Mouse (Mus musculus): Measurements from ENCODE around the gene Arrb1. TPM values are rescaled to one million over a fixed set of nuclear protein-coding genes. Genes with fewer than 3 reads are reported as not detected.
"Not testable (repeated sequence)": the region's sequence is repeated elsewhere in the genome, so short reads cannot be mapped to it uniquely, and the experiment has no call there.

The Arrb1 gene
- polyA plus RNA-seq (2015; fragmentation: Nextera tagmentation; extraction: Ambion mirVana) = 14.0 and 14.8 TPM in 2 replicates

DNA sequence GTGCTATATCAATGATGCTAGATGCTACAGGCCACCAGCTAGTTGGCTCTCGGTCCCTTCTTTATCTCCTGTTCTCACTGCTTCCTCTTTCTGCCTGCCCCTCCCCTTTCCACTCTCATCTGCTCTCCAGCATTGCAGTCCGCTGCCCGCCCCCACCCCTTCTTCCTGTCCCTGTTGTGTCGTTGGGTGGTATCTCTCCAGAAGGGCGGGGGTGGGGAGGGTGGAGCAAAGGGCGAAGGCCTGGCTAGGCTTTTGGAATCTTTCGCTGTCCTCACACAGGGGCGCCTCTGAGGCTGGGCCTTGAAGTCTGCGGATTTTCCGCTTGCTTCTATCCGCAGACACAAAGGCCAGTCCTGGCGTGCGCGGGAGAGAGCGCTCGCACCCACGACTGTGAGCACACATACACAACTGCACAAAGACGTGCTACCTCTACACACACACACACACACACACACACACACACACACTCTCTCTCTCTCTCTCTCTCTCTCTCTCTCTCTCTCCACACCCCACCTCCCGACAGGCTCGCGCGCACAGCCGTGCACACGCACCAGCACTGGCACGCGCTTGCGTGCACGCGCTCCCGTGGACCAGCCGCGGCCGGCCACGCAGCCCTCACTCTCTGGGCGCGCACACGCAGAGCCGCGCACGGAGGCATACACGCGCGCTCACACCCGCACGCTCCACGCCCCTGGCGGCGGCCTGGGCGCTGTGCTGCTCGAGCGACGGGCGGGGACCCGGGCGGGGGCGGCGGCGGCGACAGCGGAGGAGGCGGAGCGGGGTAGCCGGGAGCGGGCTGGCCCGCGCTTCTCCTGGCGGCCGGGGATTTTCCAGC lies at the start of gene Arrb1:
TSS of gene Arrb1 (plus strand) at position 566 of the 835 bp plus-strand sequence.
- Histone ChIP-seq H3K9me3 (no peaks in the 10 kb centered on the region), H3K36me3 (no peaks in the 10 kb centered on the region), H3K9ac (replicated peaks) (peak within 1 kb of the TSS; percentile 92), H3K4me3 (replicated peaks) (peak within 1 kb of the TSS; percentile 73), H3K27ac (peak within 1 kb of the TSS; percentile 93), H3K4me2 (replicated peaks) (peak within 1 kb of the TSS; percentile 79), H3K4me1 (replicated peaks) (peaks cover 55% of the 10 kb centered on the region), H3K27me3 (no peaks in the 10 kb centered on the region; the same call in 1 of the 2 replicates)
- peak; percentile 88 for ATAC-seq
- WGBS = under 1% methylated on average over 62 of the region's 68 CpGs

DNA sequence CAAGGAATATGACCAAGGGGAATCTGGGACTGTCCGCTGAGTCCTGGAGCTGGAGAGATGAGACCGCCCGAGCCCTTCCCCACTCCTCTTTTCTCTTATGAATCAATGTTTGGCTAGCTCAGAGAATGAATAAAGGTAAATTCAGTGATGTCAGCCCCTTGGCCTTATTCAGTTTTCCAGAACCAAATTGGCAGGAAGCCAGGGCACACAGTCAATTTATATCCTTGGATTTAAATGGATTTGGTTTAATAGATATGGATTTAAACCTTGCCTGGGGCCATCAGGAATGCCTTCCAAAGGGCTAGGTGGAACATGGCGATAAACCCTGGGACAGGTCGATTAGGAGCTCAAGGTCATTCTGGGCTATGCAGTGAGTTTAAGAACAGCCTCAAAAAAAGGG lies 45.6 kb upstream of the Arrb1 start:
- no peak for ATAC-seq
- 74% methylated on average over 5 of the region's 5 CpGs for WGBS

DNA sequence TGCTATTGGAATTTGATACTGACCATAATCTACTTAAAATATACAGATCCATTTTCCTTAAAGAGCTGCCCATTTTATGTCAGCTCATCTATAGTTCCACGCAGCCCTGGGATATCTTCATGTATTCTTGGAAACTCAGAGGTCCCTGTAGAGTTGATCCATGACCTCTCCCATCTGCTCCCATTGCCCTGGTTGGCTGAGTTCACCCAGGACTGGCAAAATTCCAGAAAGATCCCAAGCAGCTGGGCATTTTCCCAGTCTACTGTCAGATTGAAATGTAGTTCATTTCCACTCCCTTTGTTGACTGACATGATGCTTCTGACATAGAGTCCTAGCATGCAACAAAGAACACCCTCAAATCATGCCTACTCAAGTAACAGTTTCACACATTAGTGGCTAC lies 36.1 kb upstream of the Arrb1 start:
- Histone ChIP-seq H3K27ac (no peak overlapping the region), H3K36me3 (no peaks in the 10 kb centered on the region), H3K9me3 (no peaks in the 10 kb centered on the region), H3K4me2 (replicated peaks) (no peak overlapping the region), H3K4me3 (replicated peaks) (no peak overlapping the region), H3K27me3 (no peaks in the 10 kb centered on the region), H3K9ac (replicated peaks) (no peak overlapping the region), H3K4me1 (replicated peaks) (no peaks in the 10 kb centered on the region)
- ATAC-seq = no peak
- 65% methylated on average over 1 of the region's 1 CpGs for WGBS

More for the DNA sequence above, 45.6 kb upstream of the Arrb1 start:
- no peak overlapping the region for H3K27ac ChIP-seq
- H3K4me3 ChIP-seq (replicated peaks) = no peak overlapping the region
- no peaks in the 10 kb centered on the region for H3K36me3 ChIP-seq
- H3K4me2 ChIP-seq (replicated peaks) = no peak overlapping the region
- H3K4me1 ChIP-seq (replicated peaks) = no peaks in the 10 kb centered on the region
- peaks cover 4% of the 10 kb centered on the region for H3K9me3 ChIP-seq
- peaks cover 19% of the 10 kb centered on the region; the same call in 1 of the 2 replicates for H3K27me3 ChIP-seq
- H3K9ac ChIP-seq (replicated peaks) = no peak overlapping the region

DNA sequence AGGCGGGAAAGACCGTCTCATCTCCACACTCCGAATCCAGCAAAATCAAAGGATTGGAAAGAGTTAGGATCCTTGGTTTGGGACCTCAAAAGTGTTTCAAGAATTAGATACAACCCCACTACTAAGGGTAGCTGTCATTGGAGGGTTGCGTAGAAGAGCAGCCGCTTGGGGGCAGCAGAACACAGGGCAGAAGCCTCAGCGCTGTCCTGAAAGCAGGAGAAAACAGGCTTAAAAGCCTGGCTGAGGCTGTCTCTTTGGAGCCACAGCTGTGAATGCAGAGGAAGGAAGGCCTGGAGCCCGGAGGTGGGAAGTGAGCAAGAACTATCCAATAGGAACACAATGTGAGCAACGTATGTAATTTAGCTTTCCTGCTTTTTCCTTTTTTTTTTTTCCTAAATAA lies 35.1 kb upstream of the Arrb1 start:
- Histone ChIP-seq H3K9ac (replicated peaks) (no peak overlapping the region), H3K27me3 (no peaks in the 10 kb centered on the region), H3K4me3 (replicated peaks) (no peak overlapping the region), H3K4me2 (replicated peaks) (no peak overlapping the region), H3K27ac (no peak overlapping the region), H3K36me3 (no peaks in the 10 kb centered on the region), H3K4me1 (replicated peaks) (no peaks in the 10 kb centered on the region), H3K9me3 (no peaks in the 10 kb centered on the region)
- ATAC-seq = peak; percentile 88
- WGBS = 4% methylated on average over 8 of the region's 8 CpGs

DNA sequence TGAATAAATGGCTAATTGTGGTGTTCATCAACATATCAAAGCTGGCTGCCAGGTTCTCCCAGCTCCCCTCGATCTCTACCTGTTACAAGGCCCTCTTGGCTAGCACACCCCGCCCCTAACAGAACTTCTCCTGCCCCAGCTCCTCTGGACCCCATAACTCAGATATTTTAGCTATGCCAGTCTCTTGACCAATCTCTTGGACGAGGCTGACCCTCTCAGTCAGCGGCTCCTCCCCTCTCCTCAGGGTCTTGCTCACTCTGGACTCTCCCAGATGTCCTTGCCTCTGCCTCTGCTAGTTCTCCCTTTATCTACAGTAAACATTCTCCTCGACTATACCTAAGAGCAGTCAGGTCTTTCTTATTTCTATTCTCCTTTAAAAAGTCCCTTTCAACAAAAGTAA lies 34.6 kb upstream of the Arrb1 start:
- Histone ChIP-seq H3K36me3 (no peaks in the 10 kb centered on the region), H3K4me3 (replicated peaks) (no peak overlapping the region), H3K4me1 (replicated peaks) (no peaks in the 10 kb centered on the region), H3K27me3 (no peaks in the 10 kb centered on the region), H3K9me3 (no peaks in the 10 kb centered on the region), H3K4me2 (replicated peaks) (no peak overlapping the region), H3K27ac (no peak overlapping the region), H3K9ac (replicated peaks) (no peak overlapping the region)
- ATAC-seq = no peak
- 38% methylated on average over 5 of the region's 5 CpGs for WGBS

DNA sequence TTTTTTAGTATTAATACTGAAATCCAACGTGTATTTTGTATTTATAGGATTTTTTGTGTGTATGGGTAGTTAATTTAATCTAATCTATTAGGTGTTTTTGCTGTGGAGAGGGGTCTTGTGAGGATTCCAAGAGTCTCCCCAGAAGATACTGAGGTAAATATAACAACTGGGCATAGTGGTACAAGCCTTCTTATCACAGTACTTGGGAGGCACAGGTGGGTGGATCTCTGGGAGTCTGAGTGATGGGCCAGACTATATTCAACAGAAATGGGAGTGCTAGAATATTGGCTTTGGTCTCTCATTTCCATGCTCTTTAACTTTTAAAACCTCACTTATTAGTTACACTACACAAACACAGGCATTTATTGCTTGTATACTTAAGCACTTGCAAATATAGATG lies 34.1 kb upstream of the Arrb1 start:
- WGBS = 51% methylated on average over 1 of the region's 1 CpGs
- H3K4me1 ChIP-seq (replicated peaks) = no peaks in the 10 kb centered on the region
- H3K4me3 ChIP-seq (replicated peaks) = no peak overlapping the region
- H3K27me3 ChIP-seq = no peaks in the 10 kb centered on the region
- no peaks in the 10 kb centered on the region for H3K36me3 ChIP-seq
- no peak overlapping the region for H3K27ac ChIP-seq
- H3K9me3 ChIP-seq = no peaks in the 10 kb centered on the region
- H3K4me2 ChIP-seq (replicated peaks) = no peak overlapping the region
- no peak overlapping the region for H3K9ac ChIP-seq (replicated peaks)
- ATAC-seq = no peak

DNA sequence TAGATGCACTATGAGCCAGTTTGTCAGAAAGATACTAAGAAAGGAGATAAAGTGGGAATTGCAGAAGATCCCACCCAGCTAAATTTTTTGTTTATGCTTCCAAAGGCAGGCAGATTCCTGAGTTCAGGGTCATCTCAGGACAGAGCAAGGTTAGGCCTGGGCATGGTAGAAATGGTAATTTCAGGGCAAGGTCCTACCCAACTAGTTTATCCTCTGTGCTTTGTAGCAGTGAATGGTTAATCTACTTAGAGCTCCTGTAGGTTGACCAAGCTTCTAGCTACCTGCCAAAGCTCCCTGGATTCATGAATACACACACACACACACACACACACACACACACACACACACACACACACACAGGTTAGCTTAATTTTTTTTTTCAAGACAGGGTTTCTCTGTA lies 30.7 kb upstream of the Arrb1 start:
- Histone ChIP-seq H3K27ac (no peak overlapping the region), H3K27me3 (no peaks in the 10 kb centered on the region), H3K36me3 (no peaks in the 10 kb centered on the region), H3K9me3 (no peaks in the 10 kb centered on the region), H3K9ac (replicated peaks) (no peak overlapping the region), H3K4me3 (replicated peaks) (no peak overlapping the region), H3K4me1 (replicated peaks) (no peaks in the 10 kb centered on the region), H3K4me2 (replicated peaks) (no peak overlapping the region)
- no peak for ATAC-seq

DNA sequence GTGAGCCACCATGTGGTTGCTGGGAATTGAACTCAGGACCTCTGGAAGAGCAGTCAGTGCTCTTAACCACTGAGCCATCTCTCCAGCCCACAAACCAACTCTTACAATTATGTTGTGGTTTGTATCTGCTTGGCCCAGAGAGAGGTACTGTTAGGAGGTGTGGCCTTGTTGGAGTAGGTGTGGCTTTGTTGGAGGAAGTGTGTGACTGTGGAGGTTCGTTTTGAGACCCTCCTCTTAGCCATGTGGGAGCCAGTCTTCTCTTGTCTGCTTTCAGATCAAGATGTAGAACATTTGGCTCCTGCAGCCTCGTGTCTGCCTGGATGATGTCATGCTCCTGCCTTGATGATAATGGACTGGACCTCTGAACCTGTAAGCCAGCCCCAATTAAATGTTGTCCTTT lies 27.1 kb upstream of the Arrb1 start:
- 40% methylated on average over 2 of the region's 2 CpGs for WGBS
- H3K4me2 ChIP-seq (replicated peaks); H3K27me3 ChIP-seq; H3K9me3 ChIP-seq; H3K4me1 ChIP-seq (replicated peaks); H3K4me3 ChIP-seq (replicated peaks); H3K9ac ChIP-seq (replicated peaks); ATAC-seq; H3K36me3 ChIP-seq; H3K27ac ChIP-seq: not testable (repeated sequence)

DNA sequence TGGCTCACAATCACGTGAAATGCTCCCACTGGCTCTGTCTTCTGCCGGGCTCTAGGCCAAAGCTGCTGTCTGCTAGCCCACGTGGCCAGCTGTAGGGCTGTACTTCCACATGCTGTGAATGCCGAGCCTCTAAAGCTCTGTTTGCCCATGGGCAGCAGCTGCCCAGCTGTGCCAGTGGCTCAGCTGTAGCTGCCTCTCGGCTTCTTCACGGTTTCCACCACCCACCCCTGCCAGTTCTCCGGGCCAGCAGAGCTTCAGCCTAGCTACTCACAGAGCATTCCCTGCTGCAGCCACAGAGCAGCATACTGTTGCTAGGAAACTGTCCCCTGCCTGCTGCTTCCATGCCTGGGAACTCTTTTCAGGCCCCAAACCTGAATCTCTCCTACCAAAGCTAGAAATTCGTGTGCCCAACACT lies 25.2 kb upstream of the Arrb1 start:
- no peaks in the 10 kb centered on the region for H3K36me3 ChIP-seq
- peaks cover 9% of the 10 kb centered on the region for H3K4me1 ChIP-seq (replicated peaks)
- peak overlapping the region; percentile 34 for H3K4me2 ChIP-seq (replicated peaks)
- peak overlapping the region; percentile 44 for H3K9ac ChIP-seq (replicated peaks)
- H3K9me3 ChIP-seq = no peaks in the 10 kb centered on the region
- no peaks in the 10 kb centered on the region for H3K27me3 ChIP-seq
- 6% methylated on average over 8 of the region's 8 CpGs for WGBS
- no peak overlapping the region for H3K4me3 ChIP-seq (replicated peaks)
- H3K27ac ChIP-seq = peak overlapping the region; percentile 51
- ATAC-seq = peak; percentile 89

DNA sequence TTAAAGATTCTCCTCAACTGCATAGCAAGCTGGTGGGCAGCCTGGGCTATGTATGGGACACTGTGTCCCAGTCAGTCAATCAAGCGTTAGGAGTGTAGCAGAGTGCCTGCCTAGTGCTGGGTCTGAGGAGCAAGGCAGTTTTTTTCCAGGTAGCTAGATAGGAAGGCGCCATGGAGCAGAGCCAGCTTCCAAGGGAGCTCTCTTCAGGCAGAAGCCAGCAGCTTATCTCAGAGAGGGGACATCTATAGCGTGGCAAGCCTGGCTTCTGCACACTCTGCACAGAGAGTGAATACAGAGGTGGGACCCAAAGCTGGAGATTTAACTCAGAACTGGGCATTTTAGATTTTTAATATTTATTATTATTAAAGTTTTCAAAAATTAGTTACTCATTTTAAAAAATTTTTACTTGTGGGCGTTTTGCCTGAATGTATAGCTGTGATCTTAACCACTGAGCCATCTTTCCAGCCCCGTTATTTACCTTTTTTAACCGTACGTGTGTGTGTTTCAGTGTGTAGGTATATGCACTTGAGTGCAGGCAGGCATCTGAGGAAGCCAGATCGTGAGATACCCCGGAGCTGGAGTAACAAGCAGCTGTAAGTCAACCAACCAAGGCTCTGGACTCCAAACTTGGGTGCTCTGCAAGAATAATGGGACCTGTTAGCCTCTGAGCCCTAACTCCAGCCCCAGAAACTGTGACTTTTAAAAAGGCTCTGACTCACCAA lies 19.0 kb upstream of the Arrb1 start:
- H3K27ac ChIP-seq = no peak overlapping the region
- H3K9me3 ChIP-seq = no peaks in the 10 kb centered on the region
- 85% methylated on average over 9 of the region's 9 CpGs for WGBS
- no peak for ATAC-seq
- H3K4me1 ChIP-seq (replicated peaks) = no peaks in the 10 kb centered on the region
- no peak overlapping the region for H3K4me2 ChIP-seq (replicated peaks)
- H3K36me3 ChIP-seq = no peaks in the 10 kb centered on the region
- no peak overlapping the region for H3K9ac ChIP-seq (replicated peaks)
- no peak overlapping the region for H3K4me3 ChIP-seq (replicated peaks)
- no peaks in the 10 kb centered on the region for H3K27me3 ChIP-seq

DNA sequence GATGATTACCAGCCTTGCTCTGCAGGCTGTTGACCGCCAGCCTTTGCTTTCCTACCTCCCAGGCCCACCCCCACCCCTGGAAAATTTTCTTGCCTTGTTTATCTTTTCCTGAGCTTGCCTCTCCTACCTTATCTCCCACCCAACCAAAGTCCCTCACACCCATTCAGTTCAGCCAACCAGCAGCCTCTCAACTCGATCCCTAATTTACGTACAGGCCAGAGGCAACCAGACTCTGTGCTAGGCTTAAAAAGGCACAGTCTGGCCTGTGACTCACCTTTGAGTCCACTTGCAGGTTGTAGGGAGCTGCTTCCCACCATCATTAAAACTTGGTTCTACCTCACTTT lies 18.5 kb upstream of the Arrb1 start:
- no peak overlapping the region for H3K4me2 ChIP-seq (replicated peaks)
- H3K4me3 ChIP-seq (replicated peaks) = no peak overlapping the region
- H3K4me1 ChIP-seq (replicated peaks) = no peaks in the 10 kb centered on the region
- no peak for ATAC-seq
- 87% methylated on average over 3 of the region's 3 CpGs for WGBS
- H3K27me3 ChIP-seq = no peaks in the 10 kb centered on the region
- no peak overlapping the region for H3K9ac ChIP-seq (replicated peaks)
- no peak overlapping the region for H3K27ac ChIP-seq
- H3K36me3 ChIP-seq = no peaks in the 10 kb centered on the region
- no peaks in the 10 kb centered on the region for H3K9me3 ChIP-seq

DNA sequence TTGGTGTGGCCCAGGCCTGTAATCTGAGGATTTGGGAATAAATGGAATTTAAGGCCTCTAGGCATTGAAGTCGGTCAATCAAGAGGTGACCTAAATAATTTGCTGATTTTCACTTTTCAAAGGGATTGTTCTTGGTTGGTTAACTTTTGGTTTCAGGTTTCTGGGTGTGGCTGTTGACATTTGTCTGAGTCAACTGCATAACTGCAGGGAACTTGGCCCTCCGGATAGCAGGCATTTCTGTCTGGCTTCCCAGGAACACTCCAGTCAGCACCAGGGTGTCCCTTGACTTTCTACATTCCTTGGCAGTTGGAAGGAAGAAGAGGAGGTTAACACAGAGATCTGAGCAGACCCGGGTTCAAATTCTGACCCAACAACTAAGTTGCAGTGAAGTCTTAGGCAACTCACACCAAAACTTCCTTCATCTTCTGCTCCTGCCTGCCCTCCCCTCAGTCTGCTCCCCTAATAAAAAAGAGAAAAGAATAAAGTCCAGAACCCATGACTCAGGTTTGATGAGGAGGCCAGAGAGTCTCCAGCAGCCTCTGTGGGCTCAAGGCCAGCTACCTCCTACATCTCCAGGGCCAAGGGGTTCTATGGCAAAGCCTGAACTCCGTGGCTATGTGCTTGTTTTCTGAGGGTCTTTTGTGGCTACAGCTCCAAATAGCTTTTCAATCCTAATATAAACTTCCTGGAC lies 16.2 kb upstream of the Arrb1 start:
- H3K36me3 ChIP-seq = no peaks in the 10 kb centered on the region
- H3K9ac ChIP-seq (replicated peaks) = no peak overlapping the region
- no peaks in the 10 kb centered on the region for H3K4me1 ChIP-seq (replicated peaks)
- ATAC-seq = no peak
- no peak overlapping the region for H3K27ac ChIP-seq
- H3K9me3 ChIP-seq = no peaks in the 10 kb centered on the region
- no peak overlapping the region for H3K4me3 ChIP-seq (replicated peaks)
- H3K4me2 ChIP-seq (replicated peaks) = no peak overlapping the region
- no peaks in the 10 kb centered on the region for H3K27me3 ChIP-seq
- 69% methylated on average over 4 of the region's 4 CpGs for WGBS

Data from midbrain, embryonic 13.5 days (tissue).